Mouse (Mus musculus) spleen, postnatal 4 days (tissue): Measurements from ENCODE around the gene Tctex1d4.

Experiments
- DNase-seq, 2 experiments: peaks; one replicate each; pipeline ENCODE4 v3.0.0; 2022; ENCODE audit warnings: low spot score in 2 of 2

Tctex1d4 gene

GRCm38 (mm10) chr4:117119636-117120035, 7.0 kb upstream of the Tctex1d4 start:
- no peak for DNase-seq

- no peak for DNase-seq
Measured at GRCm38 (mm10) chr4:117120052-117120444, 6.5 kb upstream of the Tctex1d4 start.

GRCm38 (mm10) chr4:117120445-117121414, 5.9 kb upstream of the Tctex1d4 start:
- peak; percentile 88 to 94 for DNase-seq

- peak in 1 of 2 experiments; percentile 60 for DNase-seq
Measured at GRCm38 (mm10) chr4:117122209-117122608, 4.4 kb upstream of the Tctex1d4 start.

- no peak for DNase-seq
Measured at GRCm38 (mm10) chr4:117123546-117124217, 2.9 kb upstream of the Tctex1d4 start.

- DNase-seq, result no peak
Measured at GRCm38 (mm10) chr4:117124218-117124517, 2.4 kb upstream of the Tctex1d4 start.

GRCm38 (mm10) chr4:117124518-117125347, 1.9 kb upstream of the Tctex1d4 start:
- peak; percentile 57 to 77 for DNase-seq

GRCm38 (mm10) chr4:117125348-117125909, 1.2 kb upstream of the Tctex1d4 start, which contains the start of gene Btbd19:
Btbd19 (minus strand) TSS chr4:117125725.
- no peak for DNase-seq

GRCm38 (mm10) chr4:117125910-117126674, 502 bp upstream of the Tctex1d4 start:
- DNase-seq, result peak in 1 of 2 experiments; percentile 52

- DNase-seq, result no peak
Measured at GRCm38 (mm10) chr4:117127991-117128686, 1.5 kb downstream of the Tctex1d4 start.

- DNase-seq, result no peak
Measured at GRCm38 (mm10) chr4:117130790-117131189, 4.2 kb downstream of the Tctex1d4 start.

GRCm38 (mm10) chr4:117131198-117131597, 4.6 kb downstream of the Tctex1d4 start:
- DNase-seq, result no peak

GRCm38 (mm10) chr4:117131890-117132793, 5.5 kb downstream of the Tctex1d4 start:
- DNase-seq, result no peak

- no peak for DNase-seq
Measured at GRCm38 (mm10) chr4:117132794-117133143, 6.2 kb downstream of the Tctex1d4 start.

- DNase-seq, result no peak
Measured at GRCm38 (mm10) chr4:117133366-117133796, 6.8 kb downstream of the Tctex1d4 start.

- peak; percentile 95 to 97 for DNase-seq
Measured at GRCm38 (mm10) chr4:117133817-117134600, 7.4 kb downstream of the Tctex1d4 start, which contains the start of gene Plk3. Plk3 (minus strand) TSS chr4:117133963.

GRCm38 (mm10) chr4:117134601-117134995, 8.0 kb downstream of the Tctex1d4 start:
- no peak for DNase-seq

- no peak for DNase-seq
Measured at GRCm38 (mm10) chr4:117136034-117136433, 9.4 kb downstream of the Tctex1d4 start.
